Comparison of ENCODE assay signal across 8 mouse cellular contexts in the genomic region with DNA sequence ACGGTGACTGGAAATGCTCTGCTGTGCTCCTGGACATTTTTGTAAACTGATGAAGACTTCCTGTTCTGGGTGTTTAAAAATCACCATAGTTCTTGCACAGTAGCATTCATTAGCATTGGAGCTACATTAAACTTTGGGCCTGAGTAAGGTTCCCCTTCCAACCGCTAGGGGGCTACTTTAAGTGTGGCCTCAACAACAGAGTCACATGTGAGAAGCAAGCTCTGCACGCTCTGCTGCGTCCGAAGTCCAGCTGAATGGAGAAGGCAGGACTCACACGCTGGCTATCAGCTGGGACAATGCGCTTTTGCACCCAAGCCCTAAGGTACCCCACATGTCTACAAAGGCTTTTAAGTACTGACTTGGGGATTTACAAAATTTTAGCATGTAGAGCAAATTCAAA.
A peak's percentile ranks its signal among the peaks of the same experiment; 100 is the strongest.
DNase-seq lines count a peak whose midpoint lies in the region; ATAC-seq and TF ChIP-seq lines count a peak whose summit lies in the region.

No protein-coding gene starts in this region.

- no peak overlapping the region for H3K27ac ChIP-seq in midbrain, embryonic 10.5 days (replicated peaks)
- no peak overlapping the region for H3K27ac ChIP-seq in midbrain, embryonic 16.5 days (ENCODE audit: low read length)
- H3K27ac ChIP-seq in hindbrain, postnatal 0 days = no peak overlapping the region
- H3K27ac ChIP-seq in midbrain, embryonic 12.5 days (replicated peaks) = no peak overlapping the region

- no peak overlapping the region for H3K4me3 ChIP-seq in midbrain, embryonic 10.5 days
- no peak overlapping the region for H3K4me3 ChIP-seq in midbrain, embryonic 16.5 days (ENCODE audit: low read depth, low read length)
- H3K4me3 ChIP-seq in hindbrain, postnatal 0 days (ENCODE audit: low read length) = no peak overlapping the region
- no peak overlapping the region for H3K4me3 ChIP-seq in midbrain, embryonic 12.5 days

- H3K27me3 ChIP-seq in midbrain, embryonic 10.5 days (ENCODE audit: low read depth, poor library complexity, severe bottlenecking) = no peaks in the 10 kb centered on the region
- H3K27me3 ChIP-seq in midbrain, embryonic 16.5 days (ENCODE audit: control insufficient read depth, insufficient read depth, low read depth, low read length) = no peaks in the 10 kb centered on the region
- no peaks in the 10 kb centered on the region for H3K27me3 ChIP-seq in hindbrain, postnatal 0 days (ENCODE audit: insufficient read depth, low read length)
- no peaks in the 10 kb centered on the region for H3K27me3 ChIP-seq in midbrain, embryonic 12.5 days

- H3K9ac ChIP-seq in midbrain, embryonic 16.5 days (ENCODE audit: low read depth, low read length) = no peak overlapping the region
- no peak overlapping the region for H3K9ac ChIP-seq in hindbrain, postnatal 0 days (replicated peaks; ENCODE audit: low read length)
- H3K9ac ChIP-seq in midbrain, embryonic 12.5 days (replicated peaks) = no peak overlapping the region

- peaks cover 10% of the 10 kb centered on the region for H3K36me3 ChIP-seq in midbrain, embryonic 10.5 days
- H3K36me3 ChIP-seq in midbrain, embryonic 16.5 days (ENCODE audit: control insufficient read depth, insufficient read depth, low read length) = no peaks in the 10 kb centered on the region
- H3K36me3 ChIP-seq in hindbrain, postnatal 0 days (ENCODE audit: insufficient read depth, low read length) = no peaks in the 10 kb centered on the region
- no peaks in the 10 kb centered on the region for H3K36me3 ChIP-seq in midbrain, embryonic 12.5 days

- WGBS in midbrain, embryonic 10.5 days = 54% methylated on average over 7 of the region's 7 CpGs
- 47% methylated on average over 7 of the region's 7 CpGs for WGBS in midbrain, embryonic 16.5 days
- WGBS in hindbrain, postnatal 0 days = 49% methylated on average over 7 of the region's 7 CpGs
- WGBS in midbrain, embryonic 12.5 days = 47% methylated on average over 7 of the region's 7 CpGs

- no peak overlapping the region for H3K4me2 ChIP-seq in midbrain, embryonic 16.5 days (ENCODE audit: low read length)
- H3K4me2 ChIP-seq in hindbrain, postnatal 0 days (ENCODE audit: low read depth, low read length) = no peak overlapping the region
- no peak overlapping the region for H3K4me2 ChIP-seq in midbrain, embryonic 12.5 days (replicated peaks)

- no peaks in the 10 kb centered on the region for H3K4me1 ChIP-seq in midbrain, embryonic 10.5 days
- no peaks in the 10 kb centered on the region for H3K4me1 ChIP-seq in midbrain, embryonic 16.5 days (ENCODE audit: control insufficient read depth, insufficient read depth, low read length)
- no peaks in the 10 kb centered on the region for H3K4me1 ChIP-seq in hindbrain, postnatal 0 days (ENCODE audit: insufficient read depth, low read length)
- H3K4me1 ChIP-seq in midbrain, embryonic 12.5 days = no peaks in the 10 kb centered on the region

- peak; percentile 72 for TF ChIP-seq CTCF in hindbrain, postnatal 0 days (IDR thresholded peaks at IDR 0.05; ENCODE audit: low read depth)

- ATAC-seq in midbrain, embryonic 16.5 days = no peak
- ATAC-seq in hindbrain, postnatal 0 days = peak; percentile 76
- ATAC-seq in midbrain, embryonic 12.5 days (ENCODE audit: low FRiP score, low read depth) = peak; percentile 80

- peak; percentile 48 for DNase-seq in midbrain, embryonic 10.5 days (ENCODE audit: low spot score)
- peak; percentile 25 for DNase-seq in c-Kit-negative CD71-positive TER-119-positive erythroid progenitor cells, embryonic 14.5 days (ENCODE audit: low read depth, low spot score)
- peak; percentile 68 for DNase-seq in hindbrain, postnatal 0 days (ENCODE audit: low spot score)
- no peak for DNase-seq in cerebellum, adult 9-10 months
- DNase-seq in T-cell, adult 2 months (ENCODE audit: low spot score) = no peak
- DNase-seq in left cerebral cortex, adult 11 months (ENCODE audit: low spot score) = no peak

- H3K9me3 ChIP-seq in midbrain, embryonic 10.5 days (replicated peaks) = no peaks in the 10 kb centered on the region
- H3K9me3 ChIP-seq in midbrain, embryonic 16.5 days (replicated peaks; ENCODE audit: control insufficient read depth, low read length, poor library complexity, severe bottlenecking) = no peaks in the 10 kb centered on the region
- H3K9me3 ChIP-seq in hindbrain, postnatal 0 days (ENCODE audit: low read length) = no peaks in the 10 kb centered on the region
- H3K9me3 ChIP-seq in midbrain, embryonic 12.5 days = no peaks in the 10 kb centered on the region

Comparison
In these comparisons a context has a peak if more than half of its experiments do, and no peak if none do; other contexts are left out.
1. DNase-seq: peak in midbrain, embryonic 10.5 days (single experiment), c-Kit-negative CD71-positive TER-119-positive erythroid progenitor cells, embryonic 14.5 days (single experiment) and hindbrain, postnatal 0 days (single experiment); none in cerebellum, adult 9-10 months (single experiment), T-cell, adult 2 months (single experiment) and left cerebral cortex, adult 11 months (single experiment).